Mouse (Mus musculus): ENCODE measurements around the gene Il18bp.

DNA sequence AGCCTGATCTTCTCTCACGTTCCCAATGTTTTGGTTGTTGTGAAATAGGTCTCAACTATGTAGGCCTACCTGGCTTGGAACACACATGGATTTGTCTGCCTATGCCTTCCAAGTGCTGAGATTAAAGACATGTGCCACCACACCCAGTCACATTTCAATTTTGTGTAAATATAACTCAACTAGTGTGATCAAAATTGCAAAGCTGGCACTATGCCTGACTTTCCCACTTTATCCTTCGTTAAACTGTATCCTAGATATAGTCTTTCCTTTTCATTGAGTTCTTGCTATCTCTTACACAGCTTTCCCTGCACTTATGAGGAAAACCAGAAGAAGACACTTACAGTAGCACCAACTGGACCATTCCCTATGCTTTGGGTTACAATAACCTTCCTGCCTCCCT, 17.0 kb upstream of the Il18bp start:
- TF ChIP-seq POLR2A (IDR thresholded peaks at IDR 0.05; ENCODE audit: low read depth, low read length): no peak
- TF ChIP-seq CTCF (conservative IDR thresholded peaks at IDR 0.05; ENCODE audit: insufficient read depth, insufficient read length, low read depth, low read length): no peak

Measured in kidney, adult 2 months (tissue).